Mouse (Mus musculus) frontal cortex, adult (tissue): Measurements from ENCODE around the gene Mta2.
"Not testable (repeated sequence)": the region's sequence is repeated elsewhere in the genome, so short reads cannot be mapped to it uniquely, and the experiment has no call there.

ENCODE experiments used
- ATAC-seq: cut with Nextera tagmentation; 2 replicates; pipeline ENCODE4 v1.9.2; 2017; ENCODE audit warnings: mild to moderate bottlenecking, moderate library complexity, mixed read lengths; ENCODE audit not compliant: low TSS enrichment

Mta2 gene

DNA sequence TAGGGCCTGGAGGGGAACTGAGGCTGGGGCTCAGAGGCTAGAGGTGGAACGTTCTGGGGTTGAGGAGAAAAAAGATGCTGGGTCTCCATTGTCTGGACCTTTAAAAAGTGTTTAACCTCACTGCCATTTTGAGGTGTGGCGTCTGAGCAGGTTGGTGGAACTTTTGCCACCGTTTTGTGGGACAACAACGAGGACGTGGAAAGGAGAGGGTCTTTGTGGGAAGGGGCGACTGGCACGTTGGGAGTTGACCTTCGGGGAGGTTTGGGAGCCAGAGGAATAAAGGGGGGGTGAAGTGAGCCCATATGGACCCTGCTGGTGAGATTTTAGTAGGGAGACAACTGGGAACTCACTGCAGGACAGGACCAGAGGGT lies 25.7 kb downstream of the Mta2 start:
- ATAC-seq, result no peak

DNA sequence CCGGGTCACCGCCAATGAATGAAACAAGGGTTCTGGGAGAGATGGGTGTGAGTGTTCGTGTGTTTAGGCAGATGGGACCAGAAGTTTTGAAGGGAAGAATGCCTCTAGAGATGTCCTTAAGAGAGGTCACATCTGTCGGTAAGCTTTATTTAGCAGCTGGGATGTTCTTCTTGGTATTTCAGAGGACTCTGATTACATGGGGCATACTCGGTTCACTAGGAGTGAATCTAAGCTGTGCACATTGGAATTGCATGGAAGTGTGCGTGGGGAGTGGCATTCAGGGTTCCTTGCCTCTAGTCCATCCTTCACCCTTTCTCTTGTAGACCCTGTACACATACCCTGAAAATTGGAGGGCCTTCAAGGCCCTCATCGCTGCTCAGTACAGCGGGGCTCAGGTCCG lies 26.2 kb downstream of the Mta2 start:
- ATAC-seq, result no peak

DNA sequence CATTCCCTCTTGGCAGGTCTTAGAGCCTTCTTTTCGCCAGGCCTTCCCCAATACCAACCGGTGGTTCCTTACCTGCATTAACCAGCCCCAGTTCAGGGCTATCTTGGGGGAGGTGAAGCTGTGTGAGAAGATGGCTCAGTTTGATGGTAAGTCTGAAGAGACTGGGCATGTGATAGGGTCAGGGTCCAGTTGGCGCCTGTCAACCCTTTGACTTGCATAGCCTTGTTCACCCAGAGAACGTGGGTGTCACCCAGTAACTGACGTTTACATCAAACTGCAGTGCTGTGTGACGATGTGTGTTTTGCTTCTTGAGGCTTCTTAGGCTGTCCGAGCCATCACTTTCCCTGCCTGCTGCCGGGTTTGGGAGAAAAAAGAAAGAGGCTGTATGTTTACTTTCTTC lies 30.8 kb downstream of the Mta2 start:
- not testable (repeated sequence) for ATAC-seq

DNA sequence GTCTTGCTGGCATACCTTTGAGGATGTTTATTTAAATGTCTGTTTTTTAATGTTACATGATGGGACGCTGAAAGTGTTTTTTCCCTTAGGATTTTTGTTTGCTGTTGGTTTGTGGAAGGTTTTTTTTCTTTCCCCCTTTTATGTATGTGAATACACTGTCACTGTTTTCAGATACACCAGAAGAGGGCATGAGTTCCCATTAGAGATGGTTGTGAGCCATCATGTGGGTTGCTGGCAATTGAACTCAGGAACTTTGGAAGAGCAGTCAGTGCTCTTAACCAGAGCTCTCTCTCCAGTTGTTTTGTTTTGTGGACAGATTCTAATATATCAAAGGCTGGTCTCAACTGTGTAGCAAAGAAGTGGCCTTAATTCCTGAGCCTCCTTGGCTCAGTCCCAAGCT lies 33.0 kb downstream of the Mta2 start:
- ATAC-seq, result no peak

DNA sequence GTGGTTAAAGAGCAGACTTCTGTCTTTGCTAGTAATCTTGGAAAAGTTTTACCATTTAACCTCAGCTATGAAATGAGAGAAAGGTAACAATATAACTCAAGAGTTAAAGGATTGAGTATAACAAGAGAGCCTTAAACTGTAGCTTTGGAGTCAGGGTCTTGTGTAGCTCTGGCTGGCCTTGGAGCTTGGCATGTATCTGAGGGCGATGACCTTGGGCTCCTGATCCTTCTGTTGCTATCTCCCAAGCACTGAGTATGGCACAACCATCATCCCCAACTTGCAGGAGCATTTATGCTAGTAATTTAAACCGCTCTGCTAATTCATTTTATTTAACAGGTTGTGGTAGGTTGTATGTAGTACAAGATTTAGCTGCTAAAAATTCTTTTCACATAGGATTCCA lies 33.8 kb downstream of the Mta2 start:
- no peak for ATAC-seq

DNA sequence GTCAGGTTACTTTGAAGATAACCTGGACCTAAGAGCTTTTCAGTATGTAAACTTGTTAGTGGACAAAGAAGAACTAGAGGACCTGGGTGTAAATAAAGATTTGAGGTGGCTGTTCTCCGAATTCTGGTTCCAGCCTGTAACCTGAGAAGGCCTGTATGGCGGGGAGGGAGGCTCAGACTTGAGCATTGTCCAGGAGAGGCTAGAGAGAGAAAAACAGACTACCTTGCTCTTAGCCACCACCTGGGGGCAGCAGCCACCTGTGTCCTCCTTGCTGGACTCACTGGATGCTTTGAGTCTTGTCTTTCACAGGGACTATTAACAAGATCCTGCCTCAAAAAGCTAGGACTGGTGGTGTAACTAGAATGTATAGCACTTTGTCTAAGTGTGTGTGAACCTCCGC lies 34.9 kb downstream of the Mta2 start:
- ATAC-seq, result peak; percentile 52; the same call in 1 of the 2 replicates

DNA sequence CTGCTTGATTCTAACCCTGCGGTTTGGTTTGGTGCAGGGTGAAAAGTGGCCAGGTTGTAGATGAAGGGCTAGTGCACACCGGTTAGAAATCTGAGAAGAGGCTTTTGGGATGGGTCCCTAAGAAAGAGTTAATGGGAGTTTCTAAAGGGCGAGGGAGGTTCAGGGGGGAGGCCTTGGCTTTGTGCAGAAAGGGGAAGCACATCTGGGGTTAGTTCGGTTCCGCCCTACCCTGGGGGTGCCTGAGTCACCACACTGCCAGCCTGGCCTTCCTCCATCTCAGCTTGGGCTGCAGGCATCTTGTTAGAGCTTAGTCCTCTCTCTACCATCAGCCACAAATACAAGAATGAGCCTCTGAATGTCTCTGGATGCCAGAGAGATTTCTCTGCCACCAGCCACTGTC lies 39.1 kb downstream of the Mta2 start:
- ATAC-seq, result no peak

DNA sequence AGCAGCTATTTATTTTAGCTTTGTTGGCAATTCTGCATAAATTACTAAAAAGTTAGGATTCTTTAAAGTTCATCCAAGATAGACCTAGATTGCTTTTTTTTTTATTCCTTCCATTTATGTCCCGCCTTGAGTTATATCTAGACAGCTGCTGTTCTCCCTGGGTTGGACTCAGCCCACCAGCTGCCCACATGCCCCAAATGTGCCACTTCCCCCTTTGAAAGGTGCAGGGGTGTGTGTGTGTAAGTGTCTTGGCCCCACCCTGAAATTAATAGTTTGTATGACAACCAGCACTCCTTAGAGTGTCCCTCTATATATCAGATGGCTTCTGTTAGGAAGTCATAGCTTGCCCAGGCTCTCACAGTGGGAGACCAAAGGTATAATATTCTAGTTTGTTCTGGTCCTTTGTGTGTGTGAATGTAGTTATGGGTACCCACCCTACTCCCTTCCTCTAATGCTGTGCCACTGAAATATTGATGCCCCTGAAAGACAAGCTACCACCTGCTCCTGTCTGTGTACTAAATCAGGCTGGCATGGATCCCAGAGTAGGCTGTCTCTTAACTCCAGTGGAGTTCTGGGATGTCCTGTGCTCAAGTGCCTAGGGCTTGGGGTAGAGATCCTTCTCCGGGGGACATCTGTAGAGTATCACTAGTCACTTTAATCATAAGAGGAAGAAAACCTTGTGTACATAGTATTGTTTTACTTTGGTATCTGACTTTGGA lies 39.9 kb downstream of the Mta2 start:
- no peak; the same call in 1 of the 2 replicates for ATAC-seq

DNA sequence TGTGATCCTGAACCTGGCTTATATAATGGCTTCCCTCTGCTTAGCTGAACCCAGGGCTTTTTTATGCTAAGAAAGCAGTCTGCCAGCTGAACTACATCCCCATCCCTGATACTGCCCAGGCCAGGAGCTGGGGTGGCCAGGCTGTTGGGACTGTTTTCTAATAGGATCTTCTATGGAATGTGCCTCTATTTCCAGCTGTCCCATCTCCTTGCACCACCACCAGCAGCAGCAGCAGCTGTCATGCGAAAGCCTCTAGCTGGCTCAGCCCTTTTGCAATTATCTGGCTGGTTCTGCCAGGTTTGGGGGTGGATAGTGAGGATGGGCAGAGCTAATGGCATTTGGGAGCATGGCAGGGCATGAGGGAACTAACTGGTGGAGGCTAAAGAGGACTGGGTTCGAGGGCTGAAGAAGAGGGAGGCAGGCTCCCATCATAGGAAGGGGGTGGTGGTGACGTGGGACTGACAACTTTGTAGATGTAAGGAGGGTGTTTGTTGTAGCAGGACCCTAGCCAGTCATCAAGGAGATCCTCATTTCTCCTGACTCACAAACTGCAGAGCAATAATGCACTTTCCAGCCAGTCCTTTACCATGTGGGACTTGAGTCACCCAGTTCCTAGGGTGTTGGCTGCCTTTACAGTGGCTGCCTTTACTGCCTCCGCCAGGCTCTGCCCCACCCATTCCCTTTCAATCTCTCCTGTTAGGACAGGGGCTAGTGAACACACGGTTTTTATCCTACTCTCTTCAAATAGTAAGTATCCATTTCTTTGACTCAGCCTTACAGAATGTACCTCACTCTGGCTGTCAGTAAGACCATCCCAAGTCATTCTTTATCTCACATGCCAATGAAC lies 40.9 kb downstream of the Mta2 start:
- ATAC-seq, result 0 out of 2 replicates have a peak, but pooled peaks have one; percentile 22

DNA sequence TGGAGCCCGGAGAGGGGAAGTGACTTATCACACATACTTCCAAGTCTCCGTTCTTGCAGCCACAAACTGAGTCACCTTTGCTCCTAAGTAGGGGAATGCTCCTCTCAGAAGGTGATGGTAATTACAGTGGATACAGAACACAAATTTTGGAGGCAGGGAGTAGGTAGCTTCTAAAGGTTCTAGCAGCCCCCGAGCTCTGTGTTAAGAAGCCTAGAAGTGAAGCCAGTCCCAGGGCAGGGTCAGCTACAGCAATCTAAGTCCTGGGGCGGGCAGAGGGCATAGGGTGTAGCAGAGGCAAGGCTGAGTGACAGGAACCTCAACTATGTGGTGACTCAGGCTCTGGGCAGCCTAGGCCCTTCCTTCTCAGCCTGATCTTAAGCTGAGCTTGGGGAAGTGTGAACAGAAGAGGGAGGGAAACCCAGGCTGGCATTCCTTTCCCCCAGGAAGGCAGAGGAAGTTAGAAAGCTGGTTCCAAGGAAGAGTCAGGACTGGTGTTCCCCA lies 41.5 kb downstream of the Mta2 start:
- peak; percentile 29; the same call in 1 of the 2 replicates for ATAC-seq

DNA sequence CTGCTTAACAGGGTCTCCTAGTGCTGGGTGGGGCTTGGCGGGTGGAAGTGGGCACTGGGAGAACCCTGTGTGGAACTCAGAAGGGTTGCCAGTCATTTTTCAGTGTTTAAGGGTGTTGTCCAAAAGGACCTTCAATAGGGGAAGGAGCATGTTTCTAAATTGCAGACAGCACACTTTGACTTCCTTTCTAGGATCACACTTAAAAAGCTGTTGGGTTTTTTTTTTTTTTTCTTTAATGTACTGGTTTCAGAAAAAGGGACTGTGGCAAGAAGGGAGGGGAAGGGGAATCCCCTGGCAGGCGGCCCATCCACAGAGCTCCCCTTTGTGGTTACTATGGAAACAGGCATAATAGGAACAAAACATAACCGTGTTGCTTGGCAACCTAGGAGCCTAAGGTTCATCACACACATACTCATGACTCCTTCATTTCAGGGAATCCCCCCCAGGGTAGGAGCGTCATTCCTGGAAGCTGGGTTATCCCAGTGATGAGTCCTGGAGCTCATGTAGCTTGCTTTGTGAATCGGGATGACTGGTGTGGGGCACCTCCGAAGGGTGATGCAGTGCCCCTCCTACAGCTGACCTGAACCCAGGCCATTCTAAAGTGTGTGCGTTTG lies 42.7 kb downstream of the Mta2 start:
- ATAC-seq, result no peak

DNA sequence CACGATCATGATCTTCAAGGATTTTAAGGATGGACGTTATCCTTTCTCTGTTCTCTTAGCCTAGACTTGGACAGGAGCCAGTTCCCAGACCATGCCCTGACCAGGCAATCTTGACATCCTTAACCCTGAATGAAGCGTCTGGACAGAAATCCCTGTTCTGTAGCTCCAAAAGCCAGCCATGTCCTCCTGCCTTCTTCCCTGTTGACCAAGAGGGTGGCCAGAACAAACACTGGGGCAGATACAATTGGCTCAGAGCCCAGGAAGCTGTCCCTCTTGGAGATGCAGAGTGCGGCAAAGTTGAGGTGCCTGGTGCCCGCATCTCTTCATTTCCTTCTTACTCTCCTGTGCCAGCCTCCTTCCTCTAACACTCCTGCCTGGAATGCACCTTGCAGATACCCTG lies 44.2 kb downstream of the Mta2 start:
- ATAC-seq, result no peak

DNA sequence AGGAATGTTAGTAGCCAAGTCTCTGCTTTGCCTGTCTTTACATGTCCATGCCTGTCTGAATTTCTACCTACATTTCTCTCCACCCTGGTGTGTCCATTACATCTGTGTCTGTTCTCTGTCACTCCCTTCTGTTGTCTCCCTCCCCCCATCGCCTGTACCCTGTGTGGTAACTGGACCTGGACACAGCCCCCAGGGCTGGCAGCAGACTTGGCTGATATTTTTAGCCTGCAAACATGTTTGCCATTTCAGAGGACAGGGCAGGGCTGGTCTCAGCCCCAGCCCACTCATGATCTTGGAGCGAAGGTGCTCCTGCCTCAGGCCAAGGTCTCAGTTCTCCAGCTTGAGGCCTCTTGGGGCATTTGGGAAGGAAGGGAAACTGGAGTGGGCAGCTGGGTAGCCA lies 46.1 kb downstream of the Mta2 start:
- ATAC-seq, result no peak

DNA sequence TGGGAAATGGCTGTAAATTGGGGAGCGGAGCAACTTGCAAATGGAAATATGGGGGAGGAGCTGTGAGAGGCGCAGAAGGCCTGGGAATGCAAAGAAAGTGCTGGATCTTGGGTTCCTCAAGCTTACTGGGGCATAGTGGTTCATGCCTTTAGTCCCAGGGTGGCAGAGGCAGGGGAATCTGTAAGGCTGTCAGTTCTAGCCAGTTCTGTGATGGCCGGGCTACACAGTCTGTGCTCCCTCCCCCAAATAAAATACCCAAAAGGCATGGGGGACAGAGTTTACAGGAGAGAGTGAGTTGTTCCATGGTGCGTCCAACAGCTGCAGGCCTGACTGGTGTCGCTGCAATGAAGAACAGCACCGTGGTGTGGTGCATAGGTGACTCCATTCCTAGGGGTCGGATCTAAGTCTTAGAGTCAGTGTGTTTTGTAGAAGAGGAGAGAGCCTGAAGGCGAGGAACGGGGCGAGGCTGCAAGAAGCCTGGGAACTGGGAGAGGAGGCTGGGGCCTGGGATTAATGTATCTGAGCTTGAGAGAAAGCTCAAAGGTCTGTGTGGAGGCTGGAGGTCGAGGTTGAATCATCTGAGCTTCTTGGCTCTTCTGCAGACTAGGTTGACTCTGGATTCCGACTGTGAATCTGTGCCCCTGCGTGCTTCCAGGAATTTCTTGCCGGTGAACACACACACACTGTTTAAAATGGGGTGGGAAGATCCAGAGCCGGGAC lies 46.8 kb downstream of the Mta2 start:
- no peak for ATAC-seq

DNA sequence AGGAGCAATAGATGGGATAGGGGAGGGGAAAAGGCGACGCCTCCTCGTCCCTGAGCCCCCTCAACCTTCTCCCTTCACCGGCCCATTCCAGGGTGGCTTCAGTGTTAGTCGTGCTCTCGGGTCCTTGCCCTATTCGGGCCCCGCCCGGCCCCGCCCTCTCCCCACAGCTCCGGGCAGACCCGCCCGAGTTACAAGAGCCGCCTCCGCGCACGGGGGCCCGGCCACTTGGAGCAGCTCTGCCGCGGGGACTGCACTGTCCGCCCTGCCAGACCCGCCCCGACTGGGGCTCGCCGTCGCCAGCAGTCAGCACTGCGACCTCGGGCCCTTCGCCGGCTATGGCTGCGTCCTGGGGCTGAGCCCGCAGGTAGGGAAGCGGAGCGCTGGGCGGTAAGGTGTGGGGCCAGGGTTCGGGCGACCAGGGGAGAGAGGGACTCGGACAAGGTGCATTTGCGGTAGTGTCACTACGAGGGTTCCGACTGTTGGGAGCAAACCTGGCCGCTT lies 47.4 kb downstream of the Mta2 start, which contains the start of gene Ahnak:
Gene Ahnak (plus strand): TSS at position 219 of the 501 bp plus-strand sequence.
- ATAC-seq, result no peak

DNA sequence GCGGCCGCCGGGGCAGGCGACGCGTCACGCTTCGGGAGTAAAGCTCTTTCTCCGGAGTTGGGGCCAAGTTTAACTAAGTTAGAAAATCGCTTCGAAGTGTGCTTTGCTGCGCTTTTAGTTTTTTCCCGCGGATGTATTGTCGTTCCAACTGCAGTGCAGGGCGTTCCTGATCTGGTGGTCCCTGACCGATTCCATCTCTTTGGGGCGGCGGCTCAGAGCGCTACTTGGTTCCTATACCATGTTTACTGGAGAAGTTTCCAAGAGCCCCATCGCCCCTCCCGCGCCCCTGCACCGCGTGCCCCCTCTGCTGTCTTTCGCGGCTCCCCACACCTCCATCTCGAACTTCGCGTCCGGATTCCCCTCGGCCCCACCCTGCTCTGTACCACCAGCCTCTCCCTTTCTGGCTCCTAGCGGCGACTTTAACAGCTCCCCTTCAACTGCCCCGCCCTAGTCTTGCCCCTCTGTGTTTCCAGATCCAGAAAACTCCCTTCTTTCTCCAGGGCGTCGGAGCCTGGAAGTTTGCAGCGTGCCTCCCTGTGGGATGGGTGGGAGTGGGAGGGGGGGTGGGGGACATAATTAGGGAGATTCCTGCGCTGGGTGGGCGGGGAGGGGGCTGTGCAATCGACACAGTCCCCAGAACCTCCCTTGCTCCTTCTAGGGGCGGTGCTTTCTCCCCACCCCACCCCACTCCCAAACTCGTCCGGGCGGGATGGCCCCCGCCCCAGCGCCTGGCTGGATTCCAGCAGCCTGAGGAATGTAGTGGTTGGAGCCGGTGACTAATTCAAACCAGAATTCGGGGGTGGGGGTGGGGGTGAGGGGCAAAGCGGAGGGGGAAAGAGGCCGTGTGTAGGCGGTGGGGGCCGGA lies 48.1 kb downstream of the Mta2 start:
- ATAC-seq, result no peak

DNA sequence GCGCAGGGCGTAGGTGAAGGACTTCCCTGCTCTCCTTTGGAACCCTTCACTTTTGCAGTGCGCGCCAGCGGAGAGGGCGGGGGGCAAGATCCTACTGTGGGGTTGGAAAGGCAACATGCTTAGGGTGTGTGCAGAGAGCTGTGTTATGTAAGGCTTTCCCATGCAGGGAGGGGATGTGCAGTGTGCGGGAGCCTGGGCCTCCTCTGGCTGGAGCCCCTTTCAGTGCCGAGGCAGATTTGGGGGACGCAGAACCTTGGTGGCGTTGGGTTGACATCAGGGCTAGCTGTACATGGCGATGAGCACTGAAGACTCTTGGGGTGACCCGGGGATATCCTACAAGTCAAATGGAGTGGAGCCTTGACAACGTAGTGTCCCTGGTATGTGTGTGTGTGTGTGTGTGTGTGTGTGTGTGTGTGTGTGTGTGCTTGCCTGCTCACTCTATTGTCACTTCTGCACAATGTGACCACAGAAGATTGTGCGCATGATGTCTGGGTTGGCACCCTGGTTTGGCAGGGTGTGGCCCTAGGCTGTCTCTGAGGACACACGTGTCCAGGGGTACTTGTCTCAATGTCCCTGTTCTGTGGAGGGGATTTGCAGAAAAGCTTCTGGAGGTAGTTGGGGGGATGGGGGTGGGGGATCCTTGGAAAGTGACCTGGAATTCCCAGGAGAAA lies 48.9 kb downstream of the Mta2 start:
- peak; percentile 28; the same call in 1 of the 2 replicates for ATAC-seq

DNA sequence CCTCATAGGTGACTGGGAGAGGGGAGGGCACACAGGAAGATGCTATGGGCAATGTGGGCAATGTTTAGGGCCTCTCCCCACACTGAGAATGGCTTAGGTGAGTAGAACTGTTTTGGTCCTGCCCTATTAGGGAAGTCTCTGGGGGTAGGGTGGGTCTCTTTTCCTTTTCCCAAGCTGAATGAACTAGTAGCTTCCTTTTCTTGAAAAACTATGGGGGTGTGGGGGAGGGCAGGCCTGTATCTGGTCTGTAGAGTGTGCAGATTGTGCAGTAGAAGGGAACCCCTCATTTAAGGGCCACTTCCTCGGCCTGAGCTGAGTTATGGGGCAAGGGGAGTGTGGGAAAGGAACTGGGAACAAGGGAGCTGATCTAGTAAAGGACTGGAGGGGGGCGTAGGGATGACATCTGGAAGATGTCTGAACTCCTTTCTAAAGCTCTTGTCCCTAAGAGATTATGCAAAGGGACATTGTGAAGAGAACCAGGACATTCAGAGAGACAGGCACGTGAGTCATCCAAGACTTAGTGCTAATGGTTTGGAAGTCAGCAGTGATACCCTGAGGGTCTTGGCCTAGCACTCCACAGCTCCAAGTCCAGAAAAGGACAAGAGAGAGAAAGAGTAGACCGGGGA lies 49.7 kb downstream of the Mta2 start:
- no peak for ATAC-seq

DNA sequence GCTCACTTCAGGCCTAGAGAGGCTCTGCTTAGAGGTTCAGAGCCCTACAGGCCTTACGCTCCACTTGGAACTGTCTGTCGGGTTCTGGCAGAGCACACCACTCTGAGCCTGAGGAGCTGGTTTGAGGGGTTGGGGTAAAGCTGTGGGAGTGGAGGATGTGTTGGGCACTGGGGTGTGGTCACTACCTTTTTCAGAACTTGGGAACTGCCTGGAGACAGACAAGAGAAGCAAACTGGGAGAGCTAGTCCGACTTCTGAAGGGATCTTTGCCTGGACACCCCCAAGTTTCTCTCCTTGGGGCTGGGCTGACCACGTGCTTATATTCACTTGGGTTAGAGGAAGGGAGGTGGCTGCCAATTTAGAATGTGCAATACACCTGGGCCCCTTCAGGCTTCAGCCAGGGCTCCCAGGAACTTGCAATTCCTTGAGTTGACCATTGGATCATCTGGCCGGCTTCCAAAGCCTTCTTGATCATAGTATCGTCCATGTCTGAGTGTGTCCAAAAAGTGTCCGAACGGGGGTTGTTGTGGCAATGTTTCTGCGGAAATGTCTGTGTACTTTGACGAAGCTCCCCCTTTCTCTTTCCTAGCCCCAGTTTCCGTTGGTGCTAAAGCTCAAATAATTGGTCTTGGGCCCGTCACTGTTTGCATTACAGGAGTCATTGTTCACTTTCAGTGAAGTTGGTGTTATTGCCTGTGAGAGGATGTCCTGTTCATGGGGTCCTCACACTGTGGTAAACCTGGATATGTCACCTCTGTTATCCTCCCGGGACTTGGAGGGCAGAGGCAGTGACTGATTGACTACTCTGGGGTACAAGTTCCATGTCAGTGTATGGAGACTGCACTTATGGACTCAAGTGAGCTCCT lies 50.4 kb downstream of the Mta2 start:
- ATAC-seq, result no peak
